Mouse (Mus musculus): ENCODE measurements at regions not wholly inside any gene's neighbourhood (a gene's known extent, or its start where the extent isn't known, plus 50 kb on each side); places are given as distances from the start of the nearest gene placed in this dataset.
A peak's percentile ranks its signal among the peaks of the same experiment; 100 is the strongest.

- peak; percentile 40 for DNase-seq (ENCODE audit: low spot score)
- H3K4me1 ChIP-seq (ENCODE audit: insufficient read depth, low read depth, low read length) = no peaks in the 10 kb centered on the region
- no peak overlapping the region for H3K4me2 ChIP-seq (replicated peaks; ENCODE audit: low read depth, low read length)
- no peak overlapping the region for H3K27ac ChIP-seq (ENCODE audit: low read length)
- TF ChIP-seq CTCF (IDR thresholded peaks at IDR 0.05) (no peak), EP300 (IDR thresholded peaks at IDR 0.05) (no peak)
- no peaks in the 10 kb centered on the region for H3K27me3 ChIP-seq (replicated peaks; ENCODE audit: insufficient read depth, low read length)
- H3K9me3 ChIP-seq (ENCODE audit: low read length) = no peaks in the 10 kb centered on the region
- H3K4me3 ChIP-seq (ENCODE audit: low read depth, low read length) = no peak overlapping the region
- H3K36me3 ChIP-seq (ENCODE audit: insufficient read depth, low read length) = no peaks in the 10 kb centered on the region
- no peak overlapping the region for H3K9ac ChIP-seq (replicated peaks; ENCODE audit: low read depth)
- ATAC-seq = no peak
- 64% methylated on average over 2 of the region's 2 CpGs for WGBS
Measured at GRCm38 (mm10) chr10:117459041-117459475, 79.2 kb upstream of the Cpsf6 start.

DNA sequence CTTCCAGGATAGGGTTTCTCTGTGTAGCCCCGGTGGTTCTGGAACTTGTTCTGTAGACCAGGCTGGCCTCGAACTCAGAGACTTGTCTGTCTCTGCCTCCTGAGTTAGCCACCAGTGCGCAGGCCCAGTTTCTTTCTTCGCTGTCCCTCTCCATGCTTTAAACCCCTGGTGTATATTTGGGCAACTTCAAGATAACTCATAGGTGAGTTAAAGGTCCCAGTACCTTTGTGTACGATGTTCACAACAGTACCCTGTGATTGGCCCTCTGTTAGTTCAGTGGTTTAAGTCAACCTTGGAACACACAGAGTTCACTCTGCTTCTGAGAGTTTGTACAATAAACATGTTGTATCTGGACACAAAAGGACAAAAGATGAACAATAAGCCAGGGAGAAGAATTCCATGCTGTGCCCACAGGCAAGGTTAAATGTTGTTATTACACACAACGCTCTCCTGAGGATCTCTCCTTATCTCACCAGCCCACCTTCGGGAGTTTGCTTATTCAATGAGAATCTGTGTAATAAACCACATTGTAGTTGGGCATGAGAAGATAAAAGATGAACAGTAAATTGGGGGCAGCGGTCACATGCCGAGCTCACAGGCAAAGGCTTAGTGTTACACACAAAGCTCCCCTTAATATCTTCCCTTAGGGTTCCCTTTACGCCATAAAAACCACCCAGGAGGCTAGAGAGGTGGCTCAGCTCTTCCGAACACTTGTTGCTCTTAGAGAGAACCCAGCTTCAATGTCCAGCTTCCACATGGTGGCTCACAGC, 78.6 kb upstream of the Cpsf6 start:
- Histone ChIP-seq H3K36me3 (ENCODE audit: insufficient read depth, low read length) (no peaks in the 10 kb centered on the region), H3K9ac (replicated peaks; ENCODE audit: low read depth) (no peak overlapping the region), H3K9me3 (ENCODE audit: low read length) (no peaks in the 10 kb centered on the region), H3K4me3 (ENCODE audit: low read depth, low read length) (no peak overlapping the region), H3K27ac (ENCODE audit: low read length) (no peak overlapping the region; the same call in 1 of the 2 replicates), H3K4me2 (replicated peaks; ENCODE audit: low read depth, low read length) (no peak overlapping the region), H3K27me3 (replicated peaks; ENCODE audit: insufficient read depth, low read length) (no peaks in the 10 kb centered on the region), H3K4me1 (ENCODE audit: insufficient read depth, low read depth, low read length) (no peaks in the 10 kb centered on the region)
- WGBS = 77% methylated on average over 11 of the region's 11 CpGs
- TF ChIP-seq CTCF (IDR thresholded peaks at IDR 0.05) (no peak), EP300 (IDR thresholded peaks at IDR 0.05) (no peak)
- ATAC-seq (no peak), DNase-seq (ENCODE audit: low spot score) (no peak)

DNA sequence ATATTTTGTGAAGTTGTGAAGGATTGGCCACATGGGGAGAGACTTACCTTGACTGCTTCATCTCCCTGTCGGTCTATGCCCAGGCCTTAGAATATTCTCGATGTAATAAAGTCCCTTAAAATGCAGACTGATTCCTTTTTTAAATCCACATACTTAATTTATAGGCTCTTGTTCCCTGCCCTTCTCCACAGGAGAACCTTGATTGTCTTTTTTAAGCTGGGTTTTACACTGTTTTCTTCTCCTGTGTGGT, 77.8 kb upstream of the Cpsf6 start:
- H3K4me1 ChIP-seq (ENCODE audit: insufficient read depth, low read depth, low read length) = no peaks in the 10 kb centered on the region
- H3K27me3 ChIP-seq (replicated peaks; ENCODE audit: insufficient read depth, low read length) = no peaks in the 10 kb centered on the region
- no peak for TF ChIP-seq CTCF (IDR thresholded peaks at IDR 0.05)
- TF ChIP-seq EP300 (IDR thresholded peaks at IDR 0.05) = no peak
- 67% methylated on average over 2 of the region's 2 CpGs for WGBS
- H3K4me3 ChIP-seq (ENCODE audit: low read depth, low read length) = no peak overlapping the region
- H3K9ac ChIP-seq (replicated peaks; ENCODE audit: low read depth) = no peak overlapping the region
- H3K9me3 ChIP-seq (ENCODE audit: low read length) = no peaks in the 10 kb centered on the region
- peak overlapping the region; percentile 76; the same call in 1 of the 2 replicates for H3K27ac ChIP-seq (ENCODE audit: low read length)
- no peak overlapping the region for H3K4me2 ChIP-seq (replicated peaks; ENCODE audit: low read depth, low read length)
- no peaks in the 10 kb centered on the region for H3K36me3 ChIP-seq (ENCODE audit: insufficient read depth, low read length)
- ATAC-seq = no peak
- DNase-seq (ENCODE audit: low spot score) = no peak

DNA sequence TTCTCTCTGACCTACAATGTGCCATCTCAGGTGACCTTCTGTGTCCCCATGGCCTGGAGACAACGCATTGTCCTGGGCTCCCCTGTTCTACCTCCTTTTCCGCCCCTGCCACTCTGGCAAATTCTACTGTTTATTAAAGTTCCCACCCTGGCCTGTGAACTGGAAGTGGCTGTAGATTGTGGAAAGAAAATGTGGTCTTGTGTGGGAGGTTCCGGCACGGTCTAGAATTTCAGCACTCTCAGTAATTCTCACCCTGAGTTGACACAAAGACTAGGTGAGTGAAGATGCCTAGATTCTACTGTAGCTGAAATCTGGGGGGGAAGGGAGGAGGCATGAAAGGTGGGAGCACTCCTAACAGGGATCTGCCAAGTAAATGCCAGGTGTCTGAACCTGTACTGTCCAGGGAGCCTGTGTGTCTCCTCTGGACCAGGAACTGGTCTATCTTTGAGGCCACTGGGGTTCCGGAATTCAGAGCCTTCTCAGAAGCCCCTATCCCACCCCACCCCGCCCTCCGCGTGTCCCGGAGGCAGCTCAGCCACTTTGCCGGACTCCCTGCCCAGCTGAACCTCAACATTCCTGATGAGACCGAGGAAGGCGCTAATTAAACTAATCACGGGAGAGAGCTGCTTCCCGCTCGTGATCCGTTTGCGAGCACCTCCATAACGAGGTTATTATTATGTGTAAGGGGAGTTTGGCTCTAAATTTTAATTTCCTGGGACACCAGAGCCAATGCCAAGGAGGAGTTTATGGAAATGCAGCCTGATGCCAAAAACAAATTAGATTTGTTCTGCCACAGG, 77.3 kb upstream of the Cpsf6 start:
- ATAC-seq (no peak), DNase-seq (ENCODE audit: low spot score) (no peak)
- 54% methylated on average over 18 of the region's 18 CpGs for WGBS
- Histone ChIP-seq H3K27me3 (replicated peaks; ENCODE audit: insufficient read depth, low read length) (no peaks in the 10 kb centered on the region), H3K4me1 (ENCODE audit: insufficient read depth, low read depth, low read length) (no peaks in the 10 kb centered on the region), H3K4me3 (ENCODE audit: low read depth, low read length) (no peak overlapping the region), H3K4me2 (replicated peaks; ENCODE audit: low read depth, low read length) (no peak overlapping the region), H3K27ac (ENCODE audit: low read length) (peak overlapping the region; percentile 76), H3K36me3 (ENCODE audit: insufficient read depth, low read length) (no peaks in the 10 kb centered on the region), H3K9ac (replicated peaks; ENCODE audit: low read depth) (no peak overlapping the region), H3K9me3 (ENCODE audit: low read length) (no peaks in the 10 kb centered on the region)
- TF ChIP-seq EP300 (IDR thresholded peaks at IDR 0.05) (no peak), CTCF (IDR thresholded peaks at IDR 0.05) (no peak)

- H3K27ac ChIP-seq (ENCODE audit: low read length) = peak overlapping the region; percentile 76
- no peak overlapping the region for H3K4me2 ChIP-seq (replicated peaks; ENCODE audit: low read depth, low read length)
- no peaks in the 10 kb centered on the region for H3K9me3 ChIP-seq (ENCODE audit: low read length)
- ATAC-seq (no peak), DNase-seq (ENCODE audit: low spot score) (no peak)
- H3K36me3 ChIP-seq (ENCODE audit: insufficient read depth, low read length) = no peaks in the 10 kb centered on the region
- no peak overlapping the region for H3K4me3 ChIP-seq (ENCODE audit: low read depth, low read length)
- H3K27me3 ChIP-seq (replicated peaks; ENCODE audit: insufficient read depth, low read length) = no peaks in the 10 kb centered on the region
- TF ChIP-seq EP300 (IDR thresholded peaks at IDR 0.05) (no peak), CTCF (IDR thresholded peaks at IDR 0.05) (no peak)
- 41% methylated on average over 8 of the region's 8 CpGs for WGBS
- H3K9ac ChIP-seq (replicated peaks; ENCODE audit: low read depth) = no peak overlapping the region
- H3K4me1 ChIP-seq (ENCODE audit: insufficient read depth, low read depth, low read length) = no peaks in the 10 kb centered on the region
Measured at GRCm38 (mm10) chr10:117456427-117456826, 76.6 kb upstream of the Cpsf6 start.

DNA sequence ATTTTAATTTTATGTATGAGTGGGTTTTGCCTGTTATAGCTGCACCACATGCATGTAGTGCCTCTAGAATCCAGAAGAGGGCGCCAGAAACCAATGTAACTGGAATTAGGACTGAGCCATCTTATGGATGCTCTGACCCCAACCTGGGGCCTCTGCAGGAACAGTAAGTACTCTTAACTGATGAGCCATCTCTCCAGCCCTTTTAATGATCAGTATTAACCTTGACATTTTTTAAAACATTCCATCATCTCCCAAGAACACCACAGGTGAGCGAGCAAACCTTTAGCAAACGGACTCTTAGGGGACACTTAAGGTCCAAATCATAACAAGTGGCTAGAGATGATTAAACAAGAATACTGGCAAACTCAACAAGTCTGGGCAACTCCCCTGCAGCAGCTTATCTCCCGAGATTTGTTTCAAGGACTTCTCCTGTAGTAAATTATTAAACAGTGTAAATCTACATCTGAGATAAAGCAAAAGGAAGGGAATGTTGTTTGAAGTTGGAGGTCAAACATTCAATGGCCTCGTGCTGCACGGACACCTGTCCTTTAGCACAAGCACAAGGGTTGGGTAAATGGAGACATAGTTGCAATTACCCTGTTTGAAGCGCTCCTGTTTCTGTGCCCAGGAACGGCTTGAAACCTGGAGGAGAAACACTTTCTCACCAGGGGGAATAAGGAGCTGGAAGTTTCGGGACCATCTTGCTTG, 75.9 kb upstream of the Cpsf6 start:
- H3K4me2 ChIP-seq (replicated peaks; ENCODE audit: low read depth, low read length) = no peak overlapping the region
- H3K4me1 ChIP-seq (ENCODE audit: insufficient read depth, low read depth, low read length) = no peaks in the 10 kb centered on the region
- H3K4me3 ChIP-seq (ENCODE audit: low read depth, low read length) = no peak overlapping the region
- no peaks in the 10 kb centered on the region for H3K27me3 ChIP-seq (replicated peaks; ENCODE audit: insufficient read depth, low read length)
- 43% methylated on average over 9 of the region's 9 CpGs for WGBS
- H3K36me3 ChIP-seq (ENCODE audit: insufficient read depth, low read length) = no peaks in the 10 kb centered on the region
- no peaks in the 10 kb centered on the region for H3K9me3 ChIP-seq (ENCODE audit: low read length)
- peak; percentile 94 for DNase-seq (ENCODE audit: low spot score)
- peak; percentile 93 for ATAC-seq
- H3K27ac ChIP-seq (ENCODE audit: low read length) = peak overlapping the region; percentile 76
- no peak overlapping the region for H3K9ac ChIP-seq (replicated peaks; ENCODE audit: low read depth)
- peak; percentile 98 for TF ChIP-seq EP300 (IDR thresholded peaks at IDR 0.05)
- TF ChIP-seq CTCF (IDR thresholded peaks at IDR 0.05) = peak; percentile 80

Measured in lung, postnatal 0 days (tissue).